Mouse (Mus musculus): Measurements from ENCODE around the gene Sec61b. TPM values are rescaled to one million over a fixed set of nuclear protein-coding genes. Genes with fewer than 3 reads are reported as not detected.

Sec61b gene
- polyA plus RNA-seq (2012; rRNA removed), result 196 and 210 TPM in 2 replicates

GRCm38 (mm10) chr4:47473968-47474729, at the start of gene Sec61b, which contains the start of gene Alg2:
Gene Sec61b (plus strand): TSS chr4:47474658.
Gene Alg2 (minus strand): TSS chr4:47474333.

Other genes with a start within 250 kb of the Sec61b start
- 31.0 and 34.4 TPM in 2 replicates for gene Tgfbr1, start 121.4 kb upstream of the Sec61b start, polyA plus RNA-seq (2012; rRNA removed)
- 139 TPM in 2 replicates for gene Alg2, start 325 bp upstream of the Sec61b start, polyA plus RNA-seq (2012; rRNA removed)

Measured in central nervous system, embryonic 18 days (tissue).